1 mouse cellular context compared by ENCODE assay signal in genomic region chr17:48407154-48407553, GRCm38 (mm10).
TF ChIP-seq lines count a peak whose summit lies in the region.

No protein-coding gene starts in this region.

TF ChIP-seq in MEL, 35 proteins besides CTCF, POLR2A, EP300 and RAD21 (continued from another document):
- TF ChIP-seq JUND (IDR thresholded peaks at IDR 0.05; ENCODE audit: low read depth, low read length) (no peak), POLR2AphosphoS5 (IDR thresholded peaks at IDR 0.05; ENCODE audit: borderline replicate concordance, low read depth, low read length) (no peak), MXI1 (IDR thresholded peaks at IDR 0.05; ENCODE audit: low read depth, low read length) (no peak), GATA1 (IDR thresholded peaks at IDR 0.05; ENCODE audit: low read depth, low read length) (no peak), GABPA (IDR thresholded peaks at IDR 0.05; ENCODE audit: low read depth, low read length) (no peak), HCFC1 (IDR thresholded peaks at IDR 0.05; ENCODE audit: low read depth, low read length) (no peak), SIN3A (IDR thresholded peaks at IDR 0.05; ENCODE audit: low read length) (no peak), MAX (IDR thresholded peaks at IDR 0.05; ENCODE audit: low read length) (no peak), NELFE (IDR thresholded peaks at IDR 0.05; ENCODE audit: low read depth, low read length) (no peak), ELF1 (IDR thresholded peaks at IDR 0.05; ENCODE audit: low read depth, low read length) (no peak), E2F4 (IDR thresholded peaks at IDR 0.05; ENCODE audit: borderline replicate concordance, low read depth, low read length) (no peak)
